Mouse (Mus musculus): ENCODE results near the gene Hao2.

GRCm38 (mm10) chr3:98856892-98857291 lies 36.1 kb downstream of the Hao2 start:
- TF ChIP-seq CTCF (IDR thresholded peaks at IDR 0.05): no peak
- TF ChIP-seq EP300 (IDR thresholded peaks at IDR 0.05; ENCODE audit: insufficient read depth, low read depth, low read length): no peak
- no peak for TF ChIP-seq POLR2A (IDR thresholded peaks at IDR 0.05; ENCODE audit: insufficient read depth, low read depth, low read length)
